Mouse (Mus musculus): ENCODE results near the gene Hoxc11. TPM values are rescaled to one million over a fixed set of nuclear protein-coding genes. Genes with fewer than 3 reads are reported as not detected.

Hoxc11 gene
- total and polyA plus RNA-seq, 3 experiments = not detected

GRCm38 (mm10) chr15:102936279-102936972, 17.8 kb upstream of the Hoxc11 start, which contains the start of gene Hoxc12:
Gene Hoxc12 (plus strand): TSS chr15:102936757.
- no peak for DNase-seq (ENCODE audit: low read depth, low spot score)
- TF ChIP-seq GABPA (IDR thresholded peaks at IDR 0.05; ENCODE audit: low read depth, low read length) (no peak), ZNF384 (IDR thresholded peaks at IDR 0.05; ENCODE audit: low read depth, low read length) (no peak), RCOR1 (IDR thresholded peaks at IDR 0.05; ENCODE audit: low read depth, low read length) (no peak), NELFE (IDR thresholded peaks at IDR 0.05; ENCODE audit: low read depth, low read length) (no peak), POLR2AphosphoS5 (IDR thresholded peaks at IDR 0.05; ENCODE audit: borderline replicate concordance, low read depth, low read length) (no peak), MYB (IDR thresholded peaks at IDR 0.05; ENCODE audit: low read depth, low read length) (no peak), POLR2AphosphoS2 (IDR thresholded peaks at IDR 0.05; ENCODE audit: low read length) (no peak), POLR2A (IDR thresholded peaks at IDR 0.05; ENCODE audit: control insufficient read depth in 1 of 2, insufficient read depth in 1 of 2, low read depth in 1 of 2, low read length in 2 of 2, poor library complexity in 1 of 2) (no peak), MAX (IDR thresholded peaks at IDR 0.05; ENCODE audit: low read length) (no peak), E2F4 (IDR thresholded peaks at IDR 0.05; ENCODE audit: borderline replicate concordance, low read depth, low read length) (no peak), ZKSCAN1 (IDR thresholded peaks at IDR 0.05; ENCODE audit: low read depth, low read length) (no peak), MAZ (IDR thresholded peaks at IDR 0.05; ENCODE audit: low read depth, low read length) (no peak), MEF2A (IDR thresholded peaks at IDR 0.05; ENCODE audit: extremely low read depth, insufficient replicate concordance, low read depth, low read length, poor library complexity, severe bottlenecking) (no peak), RAD21 (IDR thresholded peaks at IDR 0.05; ENCODE audit: low read depth, low read length) (no peak), ZMIZ1 (IDR thresholded peaks at IDR 0.05; ENCODE audit: low read depth, low read length) (no peak), USF1 (IDR thresholded peaks at IDR 0.05; ENCODE audit: low read depth, low read length) (no peak), SIN3A (IDR thresholded peaks at IDR 0.05; ENCODE audit: low read length) (no peak), CTCF (IDR thresholded peaks at IDR 0.05 in 2 of 3, conservative IDR thresholded peaks at IDR 0.05 in 1 of 3; ENCODE audit: control insufficient read depth in 1 of 3, insufficient read depth in 1 of 3, low read depth in 2 of 3, low read length in 3 of 3, poor library complexity in 1 of 3, severe bottlenecking in 1 of 3) (no peak)
- H3K4me3 ChIP-seq (ENCODE audit: control insufficient read depth in 1 of 2, insufficient read depth in 1 of 2, low read depth in 2 of 2, low read length in 2 of 2) = no peak within 1 kb of the TSS
- no peak within 1 kb of the TSS for H3K9ac ChIP-seq (ENCODE audit: control insufficient read depth, low read depth, low read length, poor library complexity, severe bottlenecking)
- no peak within 1 kb of the TSS for H3K27ac ChIP-seq (ENCODE audit: control insufficient read depth, low read depth, low read length)
- no peaks in the 10 kb centered on the region for H3K4me1 ChIP-seq (ENCODE audit: control insufficient read depth in 1 of 2, insufficient read depth in 2 of 2, low read length in 2 of 2)
- H3K27me3 ChIP-seq (ENCODE audit: control insufficient read depth in 1 of 2, insufficient read depth in 2 of 2, low read length in 2 of 2) = peaks cover 5 to 8% of the 10 kb centered on the region in 2 experiments
- H3K9me3 ChIP-seq (replicated peaks; ENCODE audit: insufficient read depth, low read length) = no peaks in the 10 kb centered on the region
- H3K36me3 ChIP-seq (ENCODE audit: control insufficient read depth in 1 of 2, insufficient read depth in 2 of 2, low read length in 2 of 2) = no peaks in the 10 kb centered on the region
- no peaks in the 10 kb centered on the region for H3K79me2 ChIP-seq (ENCODE audit: control insufficient read depth, insufficient read depth, low read length, poor library complexity)

GRCm38 (mm10) chr15:102937036-102937666, 17.1 kb upstream of the Hoxc11 start:
- Histone ChIP-seq H3K9ac (ENCODE audit: control insufficient read depth, low read depth, low read length, poor library complexity, severe bottlenecking) (no peak overlapping the region), H3K36me3 (ENCODE audit: control insufficient read depth in 1 of 2, insufficient read depth in 2 of 2, low read length in 2 of 2) (no peaks in the 10 kb centered on the region), H3K9me3 (replicated peaks; ENCODE audit: insufficient read depth, low read length) (no peaks in the 10 kb centered on the region), H3K27me3 (ENCODE audit: control insufficient read depth in 1 of 2, insufficient read depth in 2 of 2, low read length in 2 of 2) (peaks cover 6 to 8% of the 10 kb centered on the region in 2 experiments), H3K79me2 (ENCODE audit: control insufficient read depth, insufficient read depth, low read length, poor library complexity) (no peaks in the 10 kb centered on the region), H3K4me3 (ENCODE audit: control insufficient read depth in 1 of 2, insufficient read depth in 1 of 2, low read depth in 2 of 2, low read length in 2 of 2) (no peak overlapping the region), H3K27ac (ENCODE audit: control insufficient read depth, low read depth, low read length) (no peak overlapping the region), H3K4me1 (ENCODE audit: control insufficient read depth in 1 of 2, insufficient read depth in 2 of 2, low read length in 2 of 2) (no peaks in the 10 kb centered on the region)
- no peak for DNase-seq (ENCODE audit: low read depth, low spot score)
- TF ChIP-seq TAL1 (IDR thresholded peaks at IDR 0.05; ENCODE audit: low read length) = no peak
- no peak for TF ChIP-seq CTCF (IDR thresholded peaks at IDR 0.05 in 2 of 3, conservative IDR thresholded peaks at IDR 0.05 in 1 of 3; ENCODE audit: control insufficient read depth in 1 of 3, insufficient read depth in 1 of 3, low read depth in 2 of 3, low read length in 3 of 3, poor library complexity in 1 of 3, severe bottlenecking in 1 of 3)
- TF ChIP-seq TBP (IDR thresholded peaks at IDR 0.05; ENCODE audit: low read depth, low read length) = no peak
- TF ChIP-seq POLR2AphosphoS2 (IDR thresholded peaks at IDR 0.05; ENCODE audit: low read length) = no peak
- no peak for TF ChIP-seq ZNF384 (IDR thresholded peaks at IDR 0.05; ENCODE audit: low read depth, low read length)
- TF ChIP-seq ZKSCAN1 (IDR thresholded peaks at IDR 0.05; ENCODE audit: low read depth, low read length) = no peak
